Mouse (Mus musculus) C2C12 (cell line): ENCODE measurements around the gene Asrgl1.

Source experiments
- CTCF ChIP-seq: IDR thresholded peaks from one replicate; pipeline ENCODE4 v1.5.1; 2011; ENCODE audit not compliant: control insufficient read depth, insufficient read depth, insufficient read length
- MAX ChIP-seq: IDR thresholded peaks from one replicate; pipeline ENCODE4 v1.6.1; 2011; ENCODE audit warnings: mild to moderate bottlenecking, control low read depth
- USF1 ChIP-seq: IDR thresholded peaks from one replicate; pipeline ENCODE4 v1.6.1; 2011; ENCODE audit warnings: low read depth, mild to moderate bottlenecking, control low read depth, moderate library complexity

DNA sequence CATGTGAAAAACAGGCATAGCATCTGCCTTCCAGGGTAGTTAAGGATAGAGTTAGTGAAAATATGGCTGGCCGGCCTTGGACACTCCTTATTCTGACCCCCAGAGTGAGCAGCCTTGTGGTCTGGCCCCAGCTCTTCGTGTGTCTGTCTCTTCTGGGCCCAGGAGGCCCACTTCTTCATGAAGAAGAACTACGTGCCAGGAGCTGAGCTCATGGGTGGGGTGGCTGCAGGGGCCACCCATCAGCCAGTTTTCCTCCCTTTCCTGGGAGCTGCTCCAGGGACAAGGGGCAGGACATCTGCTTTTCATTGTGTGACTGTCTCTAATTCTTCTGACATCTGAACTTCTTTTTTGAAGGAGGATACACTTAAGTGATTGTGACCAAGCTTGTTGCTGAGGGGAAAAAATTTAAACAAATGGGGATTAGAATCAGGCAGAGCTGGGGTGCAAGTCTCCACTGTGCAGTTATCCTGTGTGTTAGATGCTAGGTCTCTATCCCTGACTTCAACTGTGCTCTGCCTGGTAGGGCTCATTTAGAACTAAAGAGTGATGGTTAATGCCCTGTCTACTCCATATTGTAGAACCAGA is 30.2 kb downstream of the Asrgl1 start:
- TF ChIP-seq CTCF = no peak
- no peak for TF ChIP-seq USF1
- no peak for TF ChIP-seq MAX
